ENCODE assay signal across 25 mouse cellular contexts in genomic region chr9:102303882-102304281, GRCm38 (mm10). TPM values are rescaled to one million over a fixed set of nuclear protein-coding genes. Genes with fewer than 3 reads are reported as not detected.
DNase-seq lines count a peak whose midpoint lies in the region; ATAC-seq and TF ChIP-seq lines count a peak whose summit lies in the region.
"Had no signal": no experiment of that assay in that cellular context is flagged by ENCODE, and none has a peak within 500 bp of the region (broad histone marks: within the 10 kb centered on the region; RNA-seq: fewer than 3 reads in every experiment).

No protein-coding gene starts in this region.

- peak overlapping the region; percentile 2; the same call in 1 of the 2 replicates for H3K27ac ChIP-seq in hindbrain, embryonic 13.5 days
- H3K27ac ChIP-seq in hindbrain, embryonic 11.5 days (ENCODE audit: low read depth, low read length): no peak overlapping the region
- peak overlapping the region; percentile 15; the same call in 1 of the 2 replicates for H3K27ac ChIP-seq in left cerebral cortex, adult 2 months
- H3K27ac ChIP-seq in neural tube, embryonic 12.5 days: no peak overlapping the region
- no peak overlapping the region for H3K27ac ChIP-seq in neural tube, embryonic 15.5 days (replicated peaks)
- H3K27ac ChIP-seq: heart, embryonic 10.5 days; heart, embryonic 15.5 days; liver, embryonic 12.5 days; stomach, postnatal 0 days had no signal

- no peak overlapping the region for H3K4me2 ChIP-seq in hindbrain, embryonic 13.5 days
- H3K4me2 ChIP-seq in hindbrain, embryonic 11.5 days (replicated peaks; ENCODE audit: low read depth, low read length): no peak overlapping the region
- no peak overlapping the region for H3K4me2 ChIP-seq in neural tube, embryonic 12.5 days (replicated peaks)
- peak overlapping the region; percentile 35 for H3K4me2 ChIP-seq in neural tube, embryonic 15.5 days
- H3K4me2 ChIP-seq: heart, embryonic 15.5 days; liver, embryonic 12.5 days had no signal

- H3K36me3 ChIP-seq in hindbrain, embryonic 13.5 days: no peaks in the 10 kb centered on the region
- no peaks in the 10 kb centered on the region for H3K36me3 ChIP-seq in hindbrain, embryonic 11.5 days (ENCODE audit: control insufficient read depth, insufficient read depth, low read length)
- H3K36me3 ChIP-seq in neural tube, embryonic 12.5 days: no peaks in the 10 kb centered on the region
- H3K36me3 ChIP-seq in neural tube, embryonic 15.5 days: no peaks in the 10 kb centered on the region
- H3K36me3 ChIP-seq: G1E; heart, embryonic 10.5 days; heart, embryonic 15.5 days; liver, embryonic 12.5 days had no signal

- no peak for TF ChIP-seq CTCF in left cerebral cortex, adult 2 months (IDR thresholded peaks at IDR 0.05)

- no peak overlapping the region for H3K4me3 ChIP-seq in hindbrain, embryonic 13.5 days
- H3K4me3 ChIP-seq in hindbrain, embryonic 11.5 days (ENCODE audit: low read depth, low read length): no peak overlapping the region
- H3K4me3 ChIP-seq in left cerebral cortex, adult 2 months: no peak overlapping the region
- H3K4me3 ChIP-seq in neural tube, embryonic 12.5 days: no peak overlapping the region
- H3K4me3 ChIP-seq in neural tube, embryonic 15.5 days (replicated peaks): no peak overlapping the region
- H3K4me3 ChIP-seq: heart, embryonic 10.5 days; heart, embryonic 15.5 days; liver, embryonic 12.5 days had no signal

- H3K9me3 ChIP-seq in hindbrain, embryonic 13.5 days: no peaks in the 10 kb centered on the region
- H3K9me3 ChIP-seq in hindbrain, embryonic 11.5 days (ENCODE audit: control insufficient read depth, low read length): no peaks in the 10 kb centered on the region
- H3K9me3 ChIP-seq in neural tube, embryonic 12.5 days: no peaks in the 10 kb centered on the region
- no peaks in the 10 kb centered on the region for H3K9me3 ChIP-seq in neural tube, embryonic 15.5 days (replicated peaks)
- H3K9me3 ChIP-seq: heart, embryonic 10.5 days; heart, embryonic 15.5 days; liver, embryonic 12.5 days had no signal

- intact Hi-C loops in left cerebral cortex, adult 2 months (cut with DNase I): no loop called here
- intact Hi-C loops in left cerebral cortex, postnatal 4 days (cut with DNase I): no loop called here

- no peak overlapping the region for H3K9ac ChIP-seq in hindbrain, embryonic 13.5 days
- H3K9ac ChIP-seq in hindbrain, embryonic 11.5 days (ENCODE audit: low read depth, low read length): no peak overlapping the region
- H3K9ac ChIP-seq in neural tube, embryonic 12.5 days: no peak overlapping the region
- H3K9ac ChIP-seq in neural tube, embryonic 15.5 days (replicated peaks): no peak overlapping the region
- H3K9ac ChIP-seq: heart, embryonic 15.5 days; liver, embryonic 12.5 days; liver, postnatal 0 days had no signal

- ATAC-seq in hindbrain, embryonic 13.5 days (ENCODE audit: low FRiP score): no peak
- no peak for ATAC-seq in hindbrain, embryonic 11.5 days (ENCODE audit: low FRiP score)
- peak; percentile 33; the same call in 1 of the 2 replicates for ATAC-seq in neural tube, embryonic 12.5 days (ENCODE audit: low FRiP score, low read depth)
- no peak for ATAC-seq in neural tube, embryonic 15.5 days (ENCODE audit: low FRiP score)
- ATAC-seq: forebrain, embryonic 14.5 days; intestine, postnatal 0 days; liver, embryonic 12.5 days; liver, postnatal 0 days had no signal

- H3K27me3 ChIP-seq in hindbrain, embryonic 13.5 days: no peaks in the 10 kb centered on the region
- H3K27me3 ChIP-seq in hindbrain, embryonic 11.5 days (ENCODE audit: control insufficient read depth, insufficient read depth, low read length): 0 out of 2 replicates have a peak, but pooled peaks cover 2% of the 10 kb centered on the region
- peaks cover 4% of the 10 kb centered on the region; the same call in 1 of the 2 replicates for H3K27me3 ChIP-seq in neural tube, embryonic 12.5 days (replicated peaks)
- H3K27me3 ChIP-seq in neural tube, embryonic 15.5 days (replicated peaks): no peaks in the 10 kb centered on the region
- H3K27me3 ChIP-seq: liver, embryonic 12.5 days had no signal

- 45% methylated on average over 13 of the region's 13 CpGs for WGBS in hindbrain, embryonic 13.5 days
- 65% methylated on average over 13 of the region's 13 CpGs for WGBS in hindbrain, embryonic 11.5 days
- 51% methylated on average over 13 of the region's 13 CpGs for WGBS in neural tube, embryonic 12.5 days
- 32% methylated on average over 13 of the region's 13 CpGs for WGBS in neural tube, embryonic 15.5 days

- H3K4me1 ChIP-seq in hindbrain, embryonic 13.5 days (replicated peaks): peaks cover 45% of the 10 kb centered on the region
- no peaks in the 10 kb centered on the region for H3K4me1 ChIP-seq in hindbrain, embryonic 11.5 days (replicated peaks; ENCODE audit: control insufficient read depth, insufficient read depth, low read length)
- peaks cover 10% of the 10 kb centered on the region for H3K4me1 ChIP-seq in neural tube, embryonic 12.5 days
- peaks cover 38% of the 10 kb centered on the region for H3K4me1 ChIP-seq in neural tube, embryonic 15.5 days

- DNase-seq in hindbrain, embryonic 11.5 days (ENCODE audit: low spot score): no peak
- no peak for DNase-seq in left cerebral cortex, adult 2 months (ENCODE audit: extremely low spot score in 1 of 2, low spot score in 2 of 2)
- no peak for DNase-seq in left cerebral cortex, postnatal 4 days
- no peak for DNase-seq in neural tube, embryonic 10.5 days (ENCODE audit: extremely low spot score, low spot score)
- DNase-seq: adrenal gland, adult 8-10 months; cerebellum, adult 2 months; cerebellum, postnatal 14 days; gastrocnemius, postnatal 14 days; kidney, postnatal 14 days; liver, postnatal 0 days; lung, postnatal 36 days; right cerebral cortex, adult 18-20 months; spleen, adult 18-20 months; thymus, postnatal 4 days had no signal

RNA-seq across cellular contexts. Expression of gene Ephb1, which starts 50.6 kb away (rescaled TPM):
- 45.4 and 51.9 TPM in 2 replicates for polyA plus RNA-seq in hindbrain, embryonic 13.5 days (2015; fragmentation: Nextera tagmentation; extraction: Ambion mirVana)
- polyA plus RNA-seq in hindbrain, embryonic 11.5 days (2014; fragmentation: Nextera tagmentation; extraction: Ambion mirVana): 16.5 and 18.3 TPM in 2 replicates
- total RNA-seq in left cerebral cortex, adult 2 months (2021): 10 to 100 TPM; 23.4 to 26.7 TPM
- 10 to 100 TPM; 47.3 to 50.4 TPM for total RNA-seq in left cerebral cortex, postnatal 4 days (2021)
- 19.2 and 21.2 TPM in 2 replicates for polyA plus RNA-seq in neural tube, embryonic 12.5 days (2016; fragmentation: Nextera tagmentation; extraction: Ambion mirVana)
- polyA plus RNA-seq in neural tube, embryonic 15.5 days (2015; fragmentation: Nextera tagmentation; extraction: Ambion mirVana): 33.0 and 38.8 TPM in 2 replicates
- total RNA-seq: granulocyte monocyte progenitor cell, adult 5-6 weeks had no signal
- polyA plus RNA-seq: G1E had no signal

Comparison
In these comparisons a context has a peak if more than half of its experiments do, and no peak if none do; other contexts are left out.
1. H3K27ac ChIP-seq: peak in hindbrain, embryonic 13.5 days (single experiment) and left cerebral cortex, adult 2 months (single experiment); none in hindbrain, embryonic 11.5 days (single experiment), neural tube, embryonic 12.5 days (single experiment) and neural tube, embryonic 15.5 days (single experiment).